Mouse (Mus musculus) brown adipose tissue, adult 24 weeks (tissue): ENCODE measurements around the gene Zfp462. TPM values are rescaled to one million over a fixed set of nuclear protein-coding genes. Genes with fewer than 3 reads are reported as not detected.

Source experiments
- H3K27ac ChIP-seq: fragments of 200-500 bp; replicated peaks from 2 replicates; pipeline ENCODE4 v1.5.1; 2012; ENCODE audit warnings: low read depth, mild to moderate bottlenecking, low read length
- H3K4me1 ChIP-seq: fragments of 200-500 bp; 2 replicates; pipeline ENCODE4 v1.6.1; 2012; ENCODE audit warnings: low read length, mixed read lengths; ENCODE audit not compliant: control insufficient read depth, insufficient read depth, insufficient read length
- H3K4me3 ChIP-seq: fragments of 200-500 bp; 2 replicates; pipeline ENCODE4 v1.5.1; 2012; ENCODE audit warnings: low read depth, mild to moderate bottlenecking, low read length, moderate library complexity; ENCODE audit not compliant: insufficient read depth
- polyA plus RNA-seq: library from polyadenylated mRNA; stranded (reverse); fragments of >200 nt; gene quantifications from 2 replicates; pipeline ENCODE4 v1.2.4, GENCODE M21; 2012; ENCODE audit not compliant: missing spikeins, insufficient read depth, insufficient read length

Zfp462 gene
- polyA plus RNA-seq, 1 experiment = 2.1 TPM

- H3K4me1 ChIP-seq = peaks cover 4% of the 10 kb centered on the region; the same call in 1 of the 2 replicates
- H3K4me3 ChIP-seq = peak overlapping the region; percentile 70
- no peak overlapping the region for H3K27ac ChIP-seq
Measured at GRCm38 (mm10) chr4:54947056-54947990, 2.5 kb downstream of the Zfp462 start.

GRCm38 (mm10) chr4:54947991-54948615 lies 3.3 kb downstream of the Zfp462 start:
- Histone ChIP-seq H3K4me3 (peak overlapping the region; percentile 70), H3K27ac (peak overlapping the region; percentile 27), H3K4me1 (peaks cover 7% of the 10 kb centered on the region; the same call in 1 of the 2 replicates)

GRCm38 (mm10) chr4:54948616-54949560 lies 4.0 kb downstream of the Zfp462 start:
- Histone ChIP-seq H3K4me3 (peak overlapping the region; percentile 70), H3K27ac (peak overlapping the region; percentile 27), H3K4me1 (peaks cover 10% of the 10 kb centered on the region)

GRCm38 (mm10) chr4:54949561-54949940 lies 4.7 kb downstream of the Zfp462 start:
- Histone ChIP-seq H3K4me3 (peak overlapping the region; percentile 70), H3K27ac (peak overlapping the region; percentile 26; the same call in 1 of the 2 replicates), H3K4me1 (peaks cover 10% of the 10 kb centered on the region)

GRCm38 (mm10) chr4:54950136-54950535 lies 5.3 kb downstream of the Zfp462 start:
- H3K27ac ChIP-seq = peak overlapping the region; percentile 32
- no peak overlapping the region for H3K4me3 ChIP-seq

GRCm38 (mm10) chr4:54950866-54951265 lies 6.0 kb downstream of the Zfp462 start:
- no peak overlapping the region for H3K4me3 ChIP-seq

More at GRCm38 (mm10) chr4:54950136-54950535, 5.3 kb downstream of the Zfp462 start:
- peaks cover 13% of the 10 kb centered on the region for H3K4me1 ChIP-seq

GRCm38 (mm10) chr4:54953657-54954395 lies 9.0 kb downstream of the Zfp462 start:
- H3K4me1 ChIP-seq = peaks cover 15% of the 10 kb centered on the region
- no peak overlapping the region for H3K4me3 ChIP-seq
- H3K27ac ChIP-seq = peak overlapping the region; percentile 74

More at GRCm38 (mm10) chr4:54950866-54951265, 6.0 kb downstream of the Zfp462 start:
- peaks cover 13% of the 10 kb centered on the region for H3K4me1 ChIP-seq
- H3K27ac ChIP-seq = no peak overlapping the region

GRCm38 (mm10) chr4:54954455-54954854 lies 9.6 kb downstream of the Zfp462 start:
- Histone ChIP-seq H3K27ac (no peak overlapping the region), H3K4me3 (no peak overlapping the region), H3K4me1 (peaks cover 15% of the 10 kb centered on the region)

GRCm38 (mm10) chr4:54960776-54961175 lies 15.9 kb downstream of the Zfp462 start:
- H3K4me3 ChIP-seq = no peak overlapping the region
- H3K4me1 ChIP-seq = 0 out of 2 replicates have a peak, but pooled peaks cover 2% of the 10 kb centered on the region
- H3K27ac ChIP-seq = no peak overlapping the region

- Histone ChIP-seq H3K4me3 (no peak overlapping the region), H3K4me1 (peaks cover 10% of the 10 kb centered on the region), H3K27ac (no peak overlapping the region)
Measured at GRCm38 (mm10) chr4:54962141-54962540, 17.3 kb downstream of the Zfp462 start.

- Histone ChIP-seq H3K4me1 (peaks cover 16% of the 10 kb centered on the region), H3K27ac (no peak overlapping the region), H3K4me3 (no peak overlapping the region)
Measured at GRCm38 (mm10) chr4:54963551-54963950, 18.7 kb downstream of the Zfp462 start.

- no peak overlapping the region for H3K4me3 ChIP-seq
- no peak overlapping the region for H3K27ac ChIP-seq
- H3K4me1 ChIP-seq = peaks cover 16% of the 10 kb centered on the region
Measured at GRCm38 (mm10) chr4:54965169-54965695, 20.4 kb downstream of the Zfp462 start.

GRCm38 (mm10) chr4:54966161-54966806 lies 21.4 kb downstream of the Zfp462 start:
- Histone ChIP-seq H3K27ac (peak overlapping the region; percentile 20), H3K4me3 (peak overlapping the region; percentile 22), H3K4me1 (peaks cover 16% of the 10 kb centered on the region)
